Mouse (Mus musculus) heart, adult 11 months (tissue): ENCODE measurements at regions not wholly inside any gene's neighbourhood (a gene's known extent, or its start where the extent isn't known, plus 50 kb on each side); places are given as distances from the start of the nearest gene placed in this dataset.
A peak's percentile ranks its signal among the peaks of the same experiment; 100 is the strongest.

Source experiments
- DNase-seq: peaks from one replicate; pipeline ENCODE4 v3.0.0; 2022

DNA sequence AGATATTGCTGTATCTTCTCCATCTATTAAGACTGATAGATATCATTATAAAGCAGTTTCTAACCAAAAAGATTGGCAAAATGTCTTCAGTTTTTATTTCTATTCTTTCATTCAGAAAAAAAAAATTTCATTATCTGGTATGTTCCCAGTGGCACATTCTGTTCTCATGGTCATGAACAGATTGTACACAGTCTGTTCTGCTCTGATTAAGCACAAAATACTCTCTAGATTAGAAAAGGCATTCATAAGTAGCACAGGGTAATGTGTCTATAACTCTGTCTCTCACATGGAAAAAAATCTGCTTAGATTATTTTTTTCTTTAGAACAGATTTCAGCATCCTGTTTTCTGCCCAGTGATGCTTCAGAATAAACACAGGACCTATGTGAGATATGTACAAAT, 306.3 kb upstream of the Gm21830 start:
- no peak for DNase-seq

DNA sequence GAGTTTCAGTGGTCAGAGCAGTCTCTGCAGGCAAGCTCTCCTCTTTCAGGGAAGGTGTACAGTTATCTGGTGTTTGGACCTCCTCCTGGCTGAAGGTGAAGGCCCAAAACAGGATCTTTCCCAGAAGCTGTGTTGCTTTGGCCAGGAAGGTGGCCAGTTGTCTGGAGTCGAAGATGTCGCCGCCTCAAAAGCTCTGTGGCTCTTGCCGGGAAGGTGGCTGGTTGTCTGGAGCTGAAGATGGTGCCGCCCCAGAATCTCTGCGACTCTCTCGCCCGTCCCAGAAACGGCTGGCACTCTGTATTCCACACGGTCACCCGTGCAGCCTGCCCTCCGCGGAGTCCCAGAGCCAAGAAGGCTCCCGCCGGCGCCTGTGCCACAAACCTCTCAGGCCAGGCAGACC, 304.7 kb upstream of the Scn7a start:
- DNase-seq = peak; percentile 86

- DNase-seq = no peak
Measured at GRCm38 (mm10) chr2:67068944-67069343, 284.2 kb upstream of the Scn7a start.
